Mouse (Mus musculus) heart, adult 2 months (tissue): ENCODE results near the gene Ccdc169. TPM values are rescaled to one million over a fixed set of nuclear protein-coding genes. Genes with fewer than 3 reads are reported as not detected.

Source experiments
- DNase-seq, 2 experiments: peaks; one replicate each; pipeline ENCODE4 v3.0.0; 2021
- H3K27ac ChIP-seq: fragments of 200-600 bp; 2 replicates; pipeline ENCODE4 v1.8.1; 2022
- H3K27me3 ChIP-seq: fragments of 200-500 bp; 2 replicates; pipeline ENCODE4 v1.6.1; 2012; ENCODE audit warnings: mild to moderate bottlenecking, low read length, inconsistent platforms, mixed read lengths; ENCODE audit not compliant: control insufficient read depth, insufficient read depth
- H3K36me3 ChIP-seq: fragments of 200-500 bp; 2 replicates; pipeline ENCODE4 v1.6.1; 2012; ENCODE audit warnings: low read length, inconsistent platforms; ENCODE audit not compliant: control insufficient read depth, insufficient read depth
- H3K4me1 ChIP-seq: fragments of 200-500 bp; 2 replicates; pipeline ENCODE4 v1.6.1; 2011; ENCODE audit warnings: low read length; ENCODE audit not compliant: control insufficient read depth, insufficient read depth
- H3K4me3 ChIP-seq: fragments of 200-600 bp; 2 replicates; pipeline ENCODE4 v1.8.1; 2022
- H3K79me2 ChIP-seq: fragments of 200-500 bp; replicated peaks from 2 replicates; pipeline ENCODE4 v1.6.1; 2012; ENCODE audit warnings: mild to moderate bottlenecking, inconsistent platforms, low read length, moderate library complexity, mixed read lengths; ENCODE audit not compliant: control insufficient read depth, insufficient read depth
- H3K9ac ChIP-seq: fragments of 200-500 bp; 2 replicates; pipeline ENCODE4 v1.6.1; 2012; ENCODE audit warnings: low read depth, mild to moderate bottlenecking, control low read depth, inconsistent platforms, low read length, mixed read lengths
- CTCF ChIP-seq: fragments of 200-600 bp; IDR thresholded peaks from 2 replicates; pipeline ENCODE4 v1.8.1; 2022; ENCODE audit warnings: antibody characterized with exemption, mild to moderate bottlenecking, moderate library complexity
- EP300 ChIP-seq: fragments of 200-500 bp; IDR thresholded peaks from 2 replicates; pipeline ENCODE4 v1.6.1; 2011; ENCODE audit warnings: low read depth, low read length, control low read depth; ENCODE audit not compliant: insufficient read depth
- POLR2A ChIP-seq: fragments of 200-500 bp; IDR thresholded peaks from 2 replicates; pipeline ENCODE4 v1.6.1; 2011; ENCODE audit warnings: mild to moderate bottlenecking, low read depth, low read length, control low read depth; ENCODE audit not compliant: insufficient read depth
- WGBS: fragments of 180-500 bp; shearing (Covaris S2); methylation state at CpG from one replicate; pipeline ENCODE4 v1.1.7; 2018; 5-methylcytosine and 5-hydroxymethylcytosine counted together
- intact Hi-C: fragments of 180-260 bp; cut with DNase I; formaldehyde crosslinking; loops from one replicate; pipeline ENCODE4 v1.15.1; 2025
- polyA plus RNA-seq: library from polyadenylated mRNA; depleted of rRNA; stranded (reverse); fragments of >200 nt; gene quantifications from 2 replicates; pipeline ENCODE4 v1.2.3, GENCODE M21; 2012
- total RNA-seq, 2 experiments: library from RNA; stranded (reverse); gene quantifications; 2 replicates each; pipeline ENCODE4 v1.2.3; 2021

Gene Ccdc169
- total and polyA plus RNA-seq, 3 experiments: not detected

DNA sequence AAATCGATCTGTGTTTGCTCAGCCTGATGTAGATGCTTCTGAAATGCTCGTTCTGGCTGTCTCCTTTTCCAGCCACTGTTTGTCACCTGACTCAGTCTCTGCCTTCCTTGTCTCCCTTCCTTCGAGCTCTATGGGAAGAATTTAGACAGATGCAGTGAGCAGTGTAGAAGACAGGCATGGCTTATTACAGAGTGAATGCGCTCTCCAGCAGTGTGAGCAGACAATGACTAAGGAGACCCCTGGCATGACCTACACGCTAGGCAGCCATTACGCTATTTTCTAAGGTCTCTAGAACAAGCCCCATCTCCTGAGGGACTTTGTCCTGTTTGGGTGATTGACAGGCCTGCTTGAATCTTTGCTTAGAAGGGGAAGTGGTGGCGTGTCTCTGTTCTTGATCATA, 24.0 kb downstream of the Ccdc169 start:
- WGBS: 77% methylated on average over 7 of the region's 7 CpGs

DNA sequence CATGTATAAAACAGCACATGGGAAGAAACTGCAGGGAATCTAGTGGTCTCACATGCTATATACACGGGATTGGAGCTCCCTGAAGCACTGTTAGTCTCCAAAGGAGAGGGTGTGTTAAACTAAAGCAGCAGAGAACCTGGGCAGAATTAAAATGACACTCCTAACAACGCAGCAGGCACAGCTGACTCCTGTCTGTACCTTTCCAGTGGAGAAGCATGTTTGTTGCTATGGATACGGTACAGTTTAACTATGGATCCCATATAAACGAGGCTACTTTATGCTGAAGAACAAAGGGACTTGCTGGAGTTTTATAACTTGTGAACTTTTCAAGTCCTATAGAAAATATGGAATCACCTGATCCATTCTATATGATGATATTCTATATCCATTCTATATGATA, 26.4 kb downstream of the Ccdc169 start:
- intact Hi-C loops: no loop called here
- WGBS: 74% methylated on average over 4 of the region's 4 CpGs
- Histone ChIP-seq H3K79me2 (no peaks in the 10 kb centered on the region), H3K4me3 (no peak overlapping the region), H3K27ac (no peak overlapping the region), H3K9ac (no peak overlapping the region), H3K4me1 (no peaks in the 10 kb centered on the region), H3K36me3 (no peaks in the 10 kb centered on the region), H3K27me3 (no peaks in the 10 kb centered on the region)
- no peak for DNase-seq
- TF ChIP-seq POLR2A: no peak
- TF ChIP-seq EP300: no peak
- no peak for TF ChIP-seq CTCF

More for the DNA sequence above, 24.0 kb downstream of the Ccdc169 start:
- no peaks in the 10 kb centered on the region for H3K27me3 ChIP-seq
- H3K4me3 ChIP-seq: no peak overlapping the region
- no peak overlapping the region for H3K27ac ChIP-seq
- no peak for TF ChIP-seq EP300
- TF ChIP-seq POLR2A: no peak
- no peak for TF ChIP-seq CTCF
- no peaks in the 10 kb centered on the region for H3K36me3 ChIP-seq
- intact Hi-C loops: no loop called here
- H3K9ac ChIP-seq: no peak overlapping the region
- H3K79me2 ChIP-seq: no peaks in the 10 kb centered on the region
- no peaks in the 10 kb centered on the region for H3K4me1 ChIP-seq
- no peak for DNase-seq

DNA sequence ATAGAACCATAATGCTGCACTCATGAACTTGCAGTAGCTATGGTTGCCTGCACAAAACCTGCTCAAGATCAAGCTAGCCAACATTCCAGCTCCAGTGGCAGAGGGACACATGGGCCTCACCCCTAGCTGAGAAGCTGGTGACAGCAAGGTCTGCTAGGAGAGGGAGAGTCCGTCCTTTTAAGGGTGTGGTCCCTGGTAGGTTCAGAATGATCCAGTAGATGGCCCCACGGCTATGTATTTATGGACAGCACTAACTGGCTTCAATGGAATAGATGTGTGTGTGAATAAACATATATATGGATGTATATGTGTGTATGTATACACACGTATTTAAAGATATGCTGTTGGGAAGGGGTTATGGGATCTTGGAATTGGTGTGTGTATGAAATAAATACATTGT, 35.3 kb downstream of the Ccdc169 start:
- H3K4me3 ChIP-seq: no peak overlapping the region
- no peak overlapping the region for H3K27ac ChIP-seq
- intact Hi-C loops: no loop called here
- H3K9ac ChIP-seq: no peak overlapping the region
- H3K36me3 ChIP-seq: no peaks in the 10 kb centered on the region
- no peaks in the 10 kb centered on the region for H3K4me1 ChIP-seq
- TF ChIP-seq POLR2A (no peak), CTCF (no peak), EP300 (no peak)
- H3K27me3 ChIP-seq: no peaks in the 10 kb centered on the region
- no peaks in the 10 kb centered on the region for H3K79me2 ChIP-seq
- 53% methylated on average over 3 of the region's 3 CpGs for WGBS
- no peak for DNase-seq

DNA sequence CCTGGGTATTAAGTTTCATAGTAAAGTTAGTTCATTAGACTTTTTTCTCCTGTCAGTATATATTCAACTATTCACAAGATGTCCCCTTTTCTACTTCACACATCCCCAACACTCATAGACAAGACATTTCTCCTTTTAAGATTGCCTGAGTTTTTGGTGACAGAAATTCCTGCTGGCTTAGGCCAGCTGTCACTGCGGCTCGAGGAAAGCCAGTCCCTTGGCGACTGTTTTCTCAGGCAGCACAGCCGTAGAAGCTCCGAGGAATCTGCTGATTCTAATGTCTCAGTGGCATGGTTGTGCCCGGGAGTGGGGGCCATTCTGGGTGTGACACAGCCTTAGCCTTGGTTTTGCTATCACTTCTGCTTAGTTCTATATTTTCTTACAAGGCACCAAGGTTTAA, 40.1 kb downstream of the Ccdc169 start:
- H3K4me3 ChIP-seq: no peak overlapping the region
- WGBS: 36% methylated on average over 6 of the region's 6 CpGs

GRCm38 (mm10) chr3:55181766-55182165, 44.6 kb downstream of the Ccdc169 start, which contains the start of gene Sohlh2:
Sohlh2 (plus strand) TSS chr3:55182028.
- intact Hi-C loops: no loop called here
- Histone ChIP-seq H3K4me1 (no peaks in the 10 kb centered on the region), H3K27me3 (no peaks in the 10 kb centered on the region), H3K9ac (no peak within 1 kb of the TSS), H3K36me3 (no peaks in the 10 kb centered on the region), H3K79me2 (no peaks in the 10 kb centered on the region), H3K4me3 (no peak within 1 kb of the TSS), H3K27ac (no peak within 1 kb of the TSS)
- no peak for TF ChIP-seq CTCF
- no peak for TF ChIP-seq EP300
- no peak for TF ChIP-seq POLR2A
- 93% methylated on average over 22 of the region's 22 CpGs for WGBS
- no peak for DNase-seq

More for the DNA sequence above, 40.1 kb downstream of the Ccdc169 start:
- Histone ChIP-seq H3K27me3 (no peaks in the 10 kb centered on the region), H3K27ac (no peak overlapping the region), H3K4me1 (no peaks in the 10 kb centered on the region), H3K36me3 (no peaks in the 10 kb centered on the region), H3K9ac (no peak overlapping the region), H3K79me2 (no peaks in the 10 kb centered on the region)
- intact Hi-C loops: no loop called here
- no peak for TF ChIP-seq POLR2A
- TF ChIP-seq CTCF: no peak
- no peak for TF ChIP-seq EP300
- no peak for DNase-seq

- Histone ChIP-seq H3K4me1 (no peaks in the 10 kb centered on the region; the same call in 1 of the 2 replicates), H3K79me2 (no peaks in the 10 kb centered on the region), H3K36me3 (no peaks in the 10 kb centered on the region), H3K27me3 (no peaks in the 10 kb centered on the region), H3K27ac (no peak overlapping the region), H3K9ac (no peak overlapping the region), H3K4me3 (no peak overlapping the region)
- intact Hi-C loops: no loop called here
- 82% methylated on average over 4 of the region's 4 CpGs for WGBS
- no peak for DNase-seq
- TF ChIP-seq EP300 (no peak), CTCF (no peak), POLR2A (no peak)
Observed at GRCm38 (mm10) chr3:55191668-55192067, 54.5 kb downstream of the Ccdc169 start.

GRCm38 (mm10) chr3:55193351-55193750, 56.2 kb downstream of the Ccdc169 start:
- H3K36me3 ChIP-seq: no peaks in the 10 kb centered on the region
- no peaks in the 10 kb centered on the region for H3K79me2 ChIP-seq
- no peak for TF ChIP-seq POLR2A
- no peak for TF ChIP-seq EP300
- TF ChIP-seq CTCF: no peak
- intact Hi-C loops: no loop called here
- H3K4me3 ChIP-seq: no peak overlapping the region
- DNase-seq: no peak
- H3K27ac ChIP-seq: no peak overlapping the region
- no peaks in the 10 kb centered on the region for H3K27me3 ChIP-seq
- WGBS: 36% methylated on average over 2 of the region's 2 CpGs
- H3K9ac ChIP-seq: no peak overlapping the region
- H3K4me1 ChIP-seq: no peaks in the 10 kb centered on the region; the same call in 1 of the 2 replicates
